In the genomic region with DNA sequence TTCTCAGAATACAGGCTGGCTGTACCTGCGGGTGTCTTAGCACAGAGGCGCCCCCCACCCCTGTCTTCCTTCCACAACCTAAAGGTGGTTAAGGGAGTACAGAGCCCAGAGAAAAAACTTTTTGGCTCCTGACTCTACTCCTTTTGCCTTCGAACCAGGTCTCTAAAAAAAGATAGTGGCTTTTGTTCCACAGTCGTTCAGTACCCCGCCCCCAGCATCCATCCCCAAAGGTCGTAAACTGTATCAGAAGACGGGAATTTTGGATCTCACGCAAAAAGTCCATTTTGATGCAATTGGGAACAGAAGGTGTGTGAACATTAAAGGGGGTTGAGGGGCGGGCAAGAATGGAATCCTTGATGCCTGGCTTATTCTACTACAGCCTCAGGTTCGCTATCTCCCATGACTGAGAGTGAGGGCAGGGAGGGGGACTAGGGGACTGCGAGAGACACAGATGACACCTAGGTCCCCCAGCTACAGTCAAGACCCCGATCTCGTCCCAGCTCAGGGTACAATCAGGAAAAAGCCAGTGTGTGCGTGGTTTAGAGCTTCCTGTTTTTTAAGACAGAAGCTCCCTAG, we compare ENCODE assay signal across 8 mouse cellular contexts. TPM values are rescaled to one million over a fixed set of nuclear protein-coding genes. Genes with fewer than 3 reads are reported as not detected.
DNase-seq lines count a peak whose midpoint lies in the region; ATAC-seq and TF ChIP-seq lines count a peak whose summit lies in the region.

No protein-coding gene starts in this region.

- no peaks in the 10 kb centered on the region for H3K36me3 ChIP-seq in embryonic facial prominence, embryonic 12.5 days
- H3K36me3 ChIP-seq in intestine, embryonic 14.5 days (ENCODE audit: control insufficient read depth, insufficient read depth, low read length): no peaks in the 10 kb centered on the region
- no peaks in the 10 kb centered on the region for H3K36me3 ChIP-seq in midbrain, embryonic 14.5 days (ENCODE audit: control insufficient read depth, insufficient read depth, low read length)

- no peaks in the 10 kb centered on the region for H3K27me3 ChIP-seq in embryonic facial prominence, embryonic 12.5 days
- H3K27me3 ChIP-seq in intestine, embryonic 14.5 days (replicated peaks; ENCODE audit: control insufficient read depth, insufficient read depth, low read length): no peaks in the 10 kb centered on the region
- H3K27me3 ChIP-seq in midbrain, embryonic 14.5 days (ENCODE audit: control insufficient read depth, insufficient read depth, low read length): no peaks in the 10 kb centered on the region

- H3K4me1 ChIP-seq in lung, adult 2 months (ENCODE audit: control insufficient read depth, insufficient read depth, low read length): no peaks in the 10 kb centered on the region
- H3K4me1 ChIP-seq in embryonic facial prominence, embryonic 12.5 days: peaks cover 9% of the 10 kb centered on the region; the same call in 1 of the 2 replicates
- H3K4me1 ChIP-seq in intestine, embryonic 14.5 days (replicated peaks; ENCODE audit: control insufficient read depth, insufficient read depth, low read length): peaks cover 13% of the 10 kb centered on the region; the same call in 1 of the 2 replicates
- H3K4me1 ChIP-seq in midbrain, embryonic 14.5 days (ENCODE audit: control insufficient read depth, insufficient read depth, low read length): 0 out of 2 replicates have a peak, but pooled peaks cover 3% of the 10 kb centered on the region

- H3K4me2 ChIP-seq in embryonic facial prominence, embryonic 12.5 days (replicated peaks): peak overlapping the region; percentile 82
- peak overlapping the region; percentile 79 for H3K4me2 ChIP-seq in intestine, embryonic 14.5 days (ENCODE audit: low read length)
- H3K4me2 ChIP-seq in midbrain, embryonic 14.5 days (ENCODE audit: low read length): peak overlapping the region; percentile 82

- H3K4me3 ChIP-seq in lung, adult 2 months (replicated peaks; ENCODE audit: extremely low read depth, low read depth, low read length): peak overlapping the region; percentile 100
- peak overlapping the region; percentile 87 for H3K4me3 ChIP-seq in embryonic facial prominence, embryonic 12.5 days
- H3K4me3 ChIP-seq in intestine, embryonic 14.5 days (ENCODE audit: low read depth, low read length): peak overlapping the region; percentile 79
- H3K4me3 ChIP-seq in midbrain, embryonic 14.5 days (replicated peaks; ENCODE audit: low read depth, low read length): peak overlapping the region; percentile 88

- no peak for DNase-seq in lung, adult 2 months
- DNase-seq in lung, postnatal 25 days (ENCODE audit: low spot score): no peak
- no peak for DNase-seq in intestine, embryonic 14.5 days (ENCODE audit: low spot score)
- no peak for DNase-seq in midbrain, embryonic 14.5 days
- no peak for DNase-seq in cerebellum, adult 9-11 months
- DNase-seq in cerebellum, adult 11-12 months: no peak

- TF ChIP-seq POLR2A in lung, adult 2 months (IDR thresholded peaks at IDR 0.05; ENCODE audit: borderline replicate concordance, extremely low read depth, low read depth, low read length): 0 out of 2 replicates have a peak, but pooled peaks have one; percentile 52

- H3K9me3 ChIP-seq in embryonic facial prominence, embryonic 12.5 days: no peaks in the 10 kb centered on the region
- H3K9me3 ChIP-seq in intestine, embryonic 14.5 days (ENCODE audit: control insufficient read depth, low read length): no peaks in the 10 kb centered on the region
- no peaks in the 10 kb centered on the region for H3K9me3 ChIP-seq in midbrain, embryonic 14.5 days (ENCODE audit: control insufficient read depth, low read length)

- peak overlapping the region; percentile 98 for H3K27ac ChIP-seq in embryonic facial prominence, embryonic 12.5 days
- H3K27ac ChIP-seq in intestine, embryonic 14.5 days (ENCODE audit: low read depth): peak overlapping the region; percentile 99
- peak overlapping the region; percentile 100 for H3K27ac ChIP-seq in midbrain, embryonic 14.5 days (replicated peaks; ENCODE audit: low read depth, low read length)

- peak; percentile 16; the same call in 1 of the 2 replicates for ATAC-seq in embryonic facial prominence, embryonic 12.5 days (ENCODE audit: insufficient number of reproducible peaks, insufficient read depth, low FRiP score, low TSS enrichment)
- ATAC-seq in intestine, embryonic 14.5 days (replicated peaks; ENCODE audit: low FRiP score, low TSS enrichment, low read depth): peak; percentile 13
- peak; percentile 47 for ATAC-seq in midbrain, embryonic 14.5 days (ENCODE audit: low FRiP score, low TSS enrichment)
- no peak for ATAC-seq in granulocyte monocyte progenitor cell, adult 5-6 weeks (replicated peaks; ENCODE audit: poor library complexity, severe bottlenecking)

- no peak for TF ChIP-seq CTCF in lung, adult 2 months (IDR thresholded peaks at IDR 0.05; ENCODE audit: insufficient read depth, low read length)

- 2% methylated on average over 14 of the region's 14 CpGs for WGBS in lung, adult 2 months
- under 1% methylated on average over 14 of the region's 14 CpGs for WGBS in embryonic facial prominence, embryonic 12.5 days
- 2% methylated on average over 14 of the region's 14 CpGs for WGBS in intestine, embryonic 14.5 days
- WGBS in midbrain, embryonic 14.5 days: 2% methylated on average over 14 of the region's 14 CpGs

- H3K9ac ChIP-seq in embryonic facial prominence, embryonic 12.5 days: peak overlapping the region; percentile 94
- H3K9ac ChIP-seq in intestine, embryonic 14.5 days (ENCODE audit: low read length): peak overlapping the region; percentile 40
- peak overlapping the region; percentile 92 for H3K9ac ChIP-seq in midbrain, embryonic 14.5 days (replicated peaks; ENCODE audit: low read length)

RNA-seq across cellular contexts. Expression of gene Maml3, which starts 3.4 kb away (rescaled TPM):
- polyA plus RNA-seq in lung, adult 2 months (2012; rRNA removed): 9.1 and 11.2 TPM in 2 replicates
- polyA plus RNA-seq in embryonic facial prominence, embryonic 12.5 days (2016; fragmentation: Nextera tagmentation; extraction: Ambion mirVana): 6.4 TPM in 2 replicates
- polyA plus RNA-seq in intestine, embryonic 14.5 days (2014; fragmentation: Nextera tagmentation; extraction: Ambion mirVana): 6.5 and 7.9 TPM in 2 replicates
- polyA plus RNA-seq in midbrain, embryonic 14.5 days (2014; fragmentation: Nextera tagmentation; extraction: Ambion mirVana): 8.4 and 10.3 TPM in 2 replicates
- 12.3 and 16.3 TPM in 2 replicates for total RNA-seq in granulocyte monocyte progenitor cell, adult 5-6 weeks (2014; fragmentation: Nextera tagmentation)
- total RNA-seq in granulocyte monocyte progenitor cell, adult 5-6 weeks (2017): 4.7 and 4.9 TPM in 2 replicates

Comparison
In these comparisons a context has a peak if more than half of its experiments do, and no peak if none do; other contexts are left out.
1. H3K9ac ChIP-seq: peak in every context shown above with its lines; median percentile 94 in embryonic facial prominence, embryonic 12.5 days; 92 in midbrain, embryonic 14.5 days; 40 in intestine, embryonic 14.5 days.